Mouse (Mus musculus): ENCODE measurements around the gene Galc. TPM values are rescaled to one million over a fixed set of nuclear protein-coding genes. Genes with fewer than 3 reads are reported as not detected.
A peak's percentile ranks its signal among the peaks of the same experiment; 100 is the strongest.
"Not testable (repeated sequence)": the region's sequence is repeated elsewhere in the genome, so short reads cannot be mapped to it uniquely, and the experiment has no call there.

Gene Galc
- total RNA-seq, 2 experiments from 2014 or later: 7.7 to 8.8 TPM

GRCm38 (mm10) chr12:98255373-98255995 is 3.8 kb downstream of the Galc start:
- no peak for DNase-seq

DNA sequence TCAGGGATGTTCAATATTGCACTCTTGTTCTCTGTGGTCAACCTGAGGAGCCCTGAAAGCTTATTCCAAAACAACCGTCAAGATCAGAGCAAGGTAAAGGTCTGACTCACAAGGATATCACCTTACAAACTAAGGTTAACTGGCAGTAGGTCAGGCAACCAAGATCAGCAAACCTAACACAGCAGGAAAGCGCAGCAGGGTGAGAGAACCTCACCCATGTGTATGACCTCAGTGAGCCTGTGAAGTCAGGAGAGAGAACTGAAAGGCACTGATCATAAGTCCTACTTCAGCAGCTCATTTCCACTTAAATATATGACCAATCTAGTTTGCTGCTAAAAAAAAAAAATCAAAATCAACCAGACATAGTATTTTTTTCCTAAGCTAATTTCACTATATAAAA is 6.8 kb downstream of the Galc start:
- no peak for DNase-seq

DNA sequence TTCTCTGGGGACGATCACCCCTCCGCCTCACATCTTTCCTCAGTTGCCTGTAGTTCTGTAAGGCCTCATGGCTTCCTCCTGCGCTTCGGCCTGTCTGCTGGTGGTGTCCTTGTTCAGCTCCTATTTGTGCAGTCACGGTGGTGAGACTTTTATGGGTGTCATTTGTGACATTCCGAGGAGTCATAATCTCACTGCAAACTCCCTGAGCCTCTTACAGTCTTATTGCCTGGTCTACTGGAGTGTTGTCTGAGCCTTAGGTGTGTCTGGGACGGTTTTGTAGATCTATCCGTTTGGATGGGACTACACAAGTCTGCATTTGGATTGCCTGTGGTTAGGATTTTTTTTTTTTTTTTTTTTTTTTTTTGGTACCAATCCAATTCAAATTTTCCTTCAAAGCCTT is 8.9 kb downstream of the Galc start:
- DNase-seq: no peak

DNA sequence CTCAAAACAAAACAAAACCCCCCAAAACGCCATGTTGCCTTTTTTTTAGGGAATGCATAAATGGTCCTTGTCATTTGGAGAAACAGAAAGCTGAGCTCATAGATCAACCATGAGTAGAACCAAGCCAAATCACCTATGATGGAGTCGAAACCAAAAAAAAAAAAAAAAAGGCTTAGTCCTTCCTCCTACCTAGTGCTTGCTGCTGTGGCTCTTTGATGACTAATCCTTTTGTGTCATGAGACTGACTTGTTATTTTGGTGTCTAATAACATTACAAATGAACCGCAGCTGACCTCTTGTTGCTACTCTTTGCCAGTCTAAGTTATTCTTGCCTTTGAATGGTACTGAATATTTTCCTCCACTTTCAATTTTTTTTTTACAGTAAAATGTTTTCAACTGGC is 9.6 kb downstream of the Galc start:
- no peak for DNase-seq

- DNase-seq: peak in 1 of 2 experiments; percentile 33
Measured at GRCm38 (mm10) chr12:98246835-98247234, 12.4 kb downstream of the Galc start.

GRCm38 (mm10) chr12:98244865-98245264 is 14.4 kb downstream of the Galc start:
- no peak for DNase-seq

- DNase-seq: no peak
Measured at GRCm38 (mm10) chr12:98244161-98244560, 15.1 kb downstream of the Galc start.

DNA sequence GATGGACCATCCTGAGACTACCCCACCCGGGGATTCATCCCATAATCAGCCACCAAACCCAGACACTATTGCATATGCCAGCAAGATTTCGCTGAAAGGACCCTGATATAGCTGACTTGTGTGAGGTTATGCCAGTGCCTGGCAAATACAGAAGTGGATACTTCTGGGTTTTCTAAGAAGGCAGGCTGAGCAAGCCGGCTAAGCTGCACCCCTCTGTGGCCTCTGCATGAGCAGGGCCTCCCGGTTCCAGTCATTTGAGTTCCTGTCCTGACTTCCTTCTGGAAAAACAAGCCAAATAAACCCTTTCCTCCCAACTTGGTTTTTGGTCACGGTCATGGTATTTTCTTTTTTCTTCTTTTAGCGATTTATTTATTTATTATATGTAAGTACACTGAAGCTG is 20.8 kb downstream of the Galc start:
- DNase-seq: not testable (repeated sequence)

DNA sequence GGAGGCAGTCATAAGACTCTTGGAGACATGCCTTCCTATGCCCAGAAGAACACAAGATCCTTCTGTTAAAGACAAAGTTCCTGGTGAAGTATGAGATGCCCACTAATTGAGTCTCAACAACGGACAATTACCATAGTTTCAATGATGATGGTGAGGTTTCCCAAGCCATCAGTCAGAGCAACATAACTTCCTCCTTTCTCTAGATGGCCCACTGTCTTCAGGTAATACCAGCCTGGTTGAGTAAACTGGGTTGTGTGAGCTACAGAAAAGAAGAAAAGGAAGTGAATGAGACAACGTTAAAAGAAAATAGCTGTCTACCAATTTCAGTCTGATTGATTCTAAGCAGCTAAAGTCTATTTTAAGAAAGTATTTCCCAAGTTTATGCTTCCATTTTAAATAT is 32.2 kb downstream of the Galc start:
- DNase-seq: no peak

DNA sequence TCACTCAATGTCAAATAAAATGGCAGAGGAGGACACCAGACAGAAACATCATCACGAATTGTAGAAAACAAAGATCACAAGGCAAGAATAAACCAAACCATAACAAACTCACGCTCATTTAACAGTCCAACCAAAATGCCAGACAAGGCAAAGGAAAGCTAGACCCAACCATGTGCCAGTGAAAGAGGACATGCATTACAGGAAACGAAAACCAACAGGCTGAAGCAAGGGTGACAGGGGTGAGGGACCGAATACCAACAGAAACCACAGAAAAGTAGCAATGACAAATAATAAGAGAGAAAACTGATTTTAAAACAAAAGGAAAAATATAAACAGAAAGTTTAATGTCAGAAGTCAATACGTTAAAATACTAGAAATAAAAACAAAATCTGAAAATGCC is 36.0 kb downstream of the Galc start:
- DNase-seq: no peak

- no peak for DNase-seq
Measured at GRCm38 (mm10) chr12:98216432-98216831, 42.8 kb downstream of the Galc start.

DNA sequence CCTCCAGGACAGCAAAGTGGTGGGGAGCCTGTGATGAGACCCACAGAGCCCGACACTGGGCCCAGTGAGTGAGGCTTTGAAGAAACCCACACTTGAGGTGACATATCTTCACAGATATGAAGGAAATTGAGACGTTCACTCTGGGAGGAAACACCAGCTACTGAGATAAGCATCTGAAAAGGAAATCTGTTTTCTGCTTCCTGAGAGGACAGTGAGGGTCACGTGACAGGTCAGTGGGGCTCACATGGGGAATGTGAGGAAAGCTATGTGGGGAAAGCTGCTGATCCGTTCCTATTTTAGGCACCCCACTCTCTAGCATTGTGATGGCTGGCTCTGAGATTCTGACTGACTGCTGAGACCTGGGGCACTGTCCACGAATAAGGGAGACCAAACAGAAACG is 43.7 kb downstream of the Galc start:
- peak in 1 of 2 experiments; percentile 10 for DNase-seq

GRCm38 (mm10) chr12:98214191-98214590 is 45.1 kb downstream of the Galc start:
- no peak for DNase-seq

- DNase-seq: no peak
Measured at GRCm38 (mm10) chr12:98213791-98214190, 45.5 kb downstream of the Galc start.

DNA sequence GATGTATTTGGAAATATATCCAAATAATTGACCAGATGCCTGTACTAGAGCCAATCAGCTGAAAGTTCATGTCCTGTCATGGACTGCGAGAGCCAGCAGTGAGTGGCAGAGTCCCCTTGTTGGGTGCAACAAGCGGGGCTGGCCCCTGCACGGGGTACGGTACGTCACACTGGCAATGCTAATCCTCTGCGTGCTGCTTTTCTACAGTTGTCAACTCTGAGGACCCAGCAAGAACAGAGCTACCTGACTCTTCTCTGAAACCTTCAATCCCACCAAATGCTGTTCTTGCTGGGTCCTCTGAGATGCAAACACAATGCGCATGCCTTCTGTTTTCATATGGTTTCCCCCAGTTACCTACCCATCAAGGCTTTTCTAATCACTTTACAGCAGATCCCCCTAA is 45.9 kb downstream of the Galc start:
- no peak for DNase-seq

GRCm38 (mm10) chr12:98212457-98213175 is 46.6 kb downstream of the Galc start:
- peak; percentile 16 to 34 for DNase-seq

GRCm38 (mm10) chr12:98210495-98210894 is 48.8 kb downstream of the Galc start:
- no peak for DNase-seq

GRCm38 (mm10) chr12:98208104-98208503 is 51.2 kb downstream of the Galc start:
- DNase-seq: no peak

DNA sequence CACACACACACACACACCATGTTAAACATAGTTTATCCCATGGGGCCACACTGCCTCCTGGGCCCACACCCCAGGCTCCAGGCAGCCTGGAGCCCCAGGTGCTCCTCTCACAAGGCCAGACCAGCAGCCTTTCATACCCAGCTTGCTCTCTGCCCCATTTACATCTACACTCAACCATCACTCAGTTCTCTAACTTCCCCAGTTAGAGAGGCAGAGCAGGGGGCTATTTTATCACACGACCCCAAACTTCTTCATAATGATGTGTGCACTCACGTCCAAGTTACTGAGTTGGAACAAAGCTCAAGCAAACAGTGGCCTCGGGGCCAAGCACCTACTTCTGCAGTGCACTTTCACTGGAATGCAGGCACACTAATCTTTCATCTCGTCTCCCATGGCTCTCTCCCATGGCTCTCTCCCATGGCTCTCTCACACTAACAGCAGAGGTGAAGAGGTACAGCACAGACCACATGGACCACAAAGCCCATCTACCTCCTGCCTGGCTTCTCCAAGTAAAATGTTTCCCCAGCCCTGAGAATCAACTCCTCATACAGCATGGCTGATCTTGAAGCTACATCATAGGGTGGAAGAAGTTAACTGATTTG is 53.7 kb downstream of the Galc start:
- no peak for DNase-seq

DNA sequence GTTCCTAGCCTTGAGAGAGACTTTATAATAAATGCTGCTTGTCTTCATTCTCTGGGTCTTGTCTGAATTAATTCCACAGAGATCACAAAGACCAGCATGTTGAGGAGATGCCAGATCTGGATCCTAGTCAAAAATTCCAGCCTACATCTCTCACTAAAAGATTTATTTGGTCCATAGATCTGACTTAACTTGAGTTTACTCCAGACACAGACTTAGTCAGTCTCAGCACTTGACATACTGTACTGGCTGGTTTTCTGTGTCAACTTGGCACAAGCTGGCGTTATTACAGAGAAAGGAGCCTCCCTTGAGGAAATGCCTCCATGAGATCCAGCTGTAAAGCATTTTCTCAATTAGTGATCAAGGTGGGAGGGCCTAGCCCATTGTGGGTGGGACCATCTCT is 61.9 kb downstream of the Galc start:
- no peak for DNase-seq

DNA sequence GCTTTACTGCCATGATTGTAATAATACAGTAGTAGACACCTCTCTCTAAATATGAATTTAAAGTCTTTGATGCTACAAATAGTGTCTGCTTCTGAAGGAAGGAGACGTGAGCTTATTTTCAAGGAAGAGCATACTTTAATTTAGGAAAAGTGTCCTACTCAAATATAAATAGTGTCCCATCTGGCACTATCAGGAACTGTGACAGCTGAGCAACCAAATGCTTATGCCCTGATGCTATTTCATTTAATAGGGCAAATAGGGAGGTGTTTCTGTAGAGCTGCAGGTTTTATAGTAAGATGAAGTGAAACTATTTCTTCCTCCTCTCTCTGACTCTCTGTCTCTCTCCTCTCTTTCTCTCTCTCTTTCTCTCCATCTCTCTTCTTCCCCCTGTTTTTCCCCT is 69.1 kb downstream of the Galc start:
- DNase-seq: no peak

DNA sequence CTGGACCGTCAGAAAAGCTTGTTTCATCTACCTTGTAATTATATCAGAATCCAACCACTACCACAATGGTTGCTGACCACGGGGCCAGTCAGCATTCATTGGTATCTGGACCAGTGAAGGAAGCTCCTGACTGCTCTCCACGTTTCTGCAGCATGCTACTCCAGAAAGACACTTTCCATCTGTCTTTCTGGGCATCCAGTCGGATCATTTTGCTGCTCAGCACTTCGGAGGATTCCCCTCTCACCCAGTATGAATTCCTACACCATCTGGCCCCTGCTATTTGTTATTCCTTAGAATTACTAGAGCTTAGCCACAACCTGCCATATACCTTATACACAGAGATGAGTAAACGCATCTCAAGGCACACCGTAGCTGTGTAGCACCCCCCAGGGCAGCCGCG is 70.2 kb downstream of the Galc start:
- no peak for DNase-seq

GRCm38 (mm10) chr12:98187186-98187899 is 71.9 kb downstream of the Galc start:
- DNase-seq: no peak

All from heart, adult 18-20 months (tissue).